Mouse (Mus musculus) right cerebral cortex, postnatal 36 days (tissue): ENCODE measurements around the gene Kcna1.
A peak's percentile ranks its signal among the peaks of the same experiment; 100 is the strongest.

ENCODE experiments used
- DNase-seq, 2 experiments: peaks; one replicate each; pipeline ENCODE4 v3.0.0; 2022; ENCODE audit warnings: low spot score in 2 of 2, mixed read lengths in 1 of 2

The Kcna1 gene

GRCm38 (mm10) chr6:126646381-126646780, at the start of gene Kcna1:
Gene Kcna1, minus strand, starts transcription at chr6:126646384.
- no peak for DNase-seq

- no peak for DNase-seq
Observed at GRCm38 (mm10) chr6:126687120-126687519, 40.9 kb upstream of the Kcna1 start.

GRCm38 (mm10) chr6:126685135-126685534, 39.0 kb upstream of the Kcna1 start:
- DNase-seq = no peak

- DNase-seq = no peak
Observed at GRCm38 (mm10) chr6:126678961-126679360, 32.8 kb upstream of the Kcna1 start.

GRCm38 (mm10) chr6:126667001-126667400, 20.8 kb upstream of the Kcna1 start:
- DNase-seq = no peak

GRCm38 (mm10) chr6:126666091-126666490, 19.9 kb upstream of the Kcna1 start:
- peak in 1 of 2 experiments; percentile 8 for DNase-seq

- no peak for DNase-seq
Observed at GRCm38 (mm10) chr6:126664569-126664968, 18.4 kb upstream of the Kcna1 start.

GRCm38 (mm10) chr6:126657646-126658394, 11.6 kb upstream of the Kcna1 start:
- no peak for DNase-seq

GRCm38 (mm10) chr6:126653561-126653960, 7.4 kb upstream of the Kcna1 start:
- DNase-seq = no peak

GRCm38 (mm10) chr6:126645644-126646358, 383 bp downstream of the Kcna1 start:
- DNase-seq = peak; percentile 74 to 78

GRCm38 (mm10) chr6:126645044-126645541, 1.1 kb downstream of the Kcna1 start:
- DNase-seq = peak; percentile 54 to 55

GRCm38 (mm10) chr6:126644181-126645043, 1.8 kb downstream of the Kcna1 start:
- peak; percentile 58 to 61 for DNase-seq

GRCm38 (mm10) chr6:126643341-126644055, 2.7 kb downstream of the Kcna1 start:
- no peak for DNase-seq

GRCm38 (mm10) chr6:126642856-126643321, 3.3 kb downstream of the Kcna1 start:
- peak; percentile 33 to 43 for DNase-seq

- DNase-seq = no peak
Observed at GRCm38 (mm10) chr6:126628451-126628850, 17.7 kb downstream of the Kcna1 start.

GRCm38 (mm10) chr6:126618455-126618854, 27.7 kb downstream of the Kcna1 start:
- no peak for DNase-seq

- no peak for DNase-seq
Observed at GRCm38 (mm10) chr6:126610746-126611145, 35.4 kb downstream of the Kcna1 start.

- DNase-seq = no peak
Observed at GRCm38 (mm10) chr6:126609193-126609947, 36.8 kb downstream of the Kcna1 start.

- no peak for DNase-seq
Observed at GRCm38 (mm10) chr6:126601843-126602326, 44.3 kb downstream of the Kcna1 start.
